Mouse (Mus musculus): ENCODE measurements around the gene Rsad1.

Rsad1 gene

GRCm38 (mm10) chr11:94549691-94550441 lies 811 bp upstream of the Rsad1 start:
- in situ Hi-C loops (cut with MboI; ENCODE audit: unreplicated experiment in 2 of 2) = loop anchor here (5.0 kb wide), 2 partner anchors 67 to 87 kb away; no protein-coding TSS in a partner anchor

DNA sequence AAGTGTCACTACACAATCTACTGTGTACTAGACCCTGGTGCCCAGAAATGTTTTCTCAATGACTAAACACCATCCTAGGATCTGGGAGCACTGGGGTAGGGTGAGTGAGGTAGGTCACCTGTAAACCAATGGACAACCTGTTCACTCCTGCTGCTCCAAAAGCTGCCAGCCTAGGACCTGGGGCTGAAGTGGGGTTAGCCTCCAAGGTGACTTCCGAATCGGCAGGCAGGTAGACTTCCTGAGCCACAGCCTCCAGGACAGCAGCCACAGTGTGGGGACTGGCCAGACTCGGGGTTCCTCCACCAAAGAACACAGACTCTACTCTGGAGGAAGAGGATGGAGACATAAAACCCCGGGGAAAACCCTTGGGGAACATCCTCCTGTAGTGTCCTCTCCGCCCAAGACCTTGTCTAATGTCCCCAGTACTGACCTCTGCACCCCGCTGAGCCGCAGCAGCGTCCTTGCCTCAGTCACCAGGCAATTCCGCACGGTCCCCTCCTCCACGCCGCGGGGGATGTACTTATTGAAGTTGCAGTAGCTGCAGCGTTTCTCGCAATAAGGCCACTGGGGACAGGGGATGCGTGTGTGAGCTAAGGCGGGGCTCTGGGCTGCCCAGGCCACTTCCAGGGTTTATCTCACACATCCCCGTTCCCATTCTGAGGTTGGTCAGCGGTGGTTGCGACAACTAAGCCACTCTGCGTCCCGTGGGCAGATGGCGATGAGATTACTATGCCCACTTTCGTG lies 842 bp downstream of the Rsad1 start:
- in situ Hi-C loops (cut with MboI; ENCODE audit: unreplicated experiment in 2 of 2) = no loop called here

GRCm38 (mm10) chr11:94547271-94547670 lies 1.8 kb downstream of the Rsad1 start:
- in situ Hi-C loops (cut with MboI; ENCODE audit: unreplicated experiment in 2 of 2) = no loop called here

DNA sequence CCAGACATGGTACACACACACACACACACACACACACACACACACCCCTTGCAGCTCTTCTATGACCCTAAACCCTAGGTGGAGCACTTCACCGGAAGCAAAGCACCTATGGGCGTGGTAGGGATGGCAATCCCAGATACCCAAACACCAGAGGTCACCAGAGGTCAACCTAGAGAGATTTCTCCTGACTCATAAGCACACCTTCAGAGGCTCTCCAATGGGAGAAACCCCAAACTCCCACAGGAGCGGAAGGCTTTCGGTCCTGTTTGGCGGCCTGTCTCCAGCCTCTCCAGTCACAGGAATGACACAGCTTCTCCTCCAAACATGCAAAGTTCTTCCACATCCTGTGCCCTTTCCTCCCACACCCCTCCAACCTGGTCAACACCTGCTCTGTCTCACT lies 2.7 kb downstream of the Rsad1 start:
- in situ Hi-C loops (cut with MboI; ENCODE audit: unreplicated experiment in 2 of 2) = no loop called here

GRCm38 (mm10) chr11:94544422-94544821 lies 4.6 kb downstream of the Rsad1 start:
- in situ Hi-C loops (cut with MboI; ENCODE audit: unreplicated experiment in 2 of 2) = no loop called here

DNA sequence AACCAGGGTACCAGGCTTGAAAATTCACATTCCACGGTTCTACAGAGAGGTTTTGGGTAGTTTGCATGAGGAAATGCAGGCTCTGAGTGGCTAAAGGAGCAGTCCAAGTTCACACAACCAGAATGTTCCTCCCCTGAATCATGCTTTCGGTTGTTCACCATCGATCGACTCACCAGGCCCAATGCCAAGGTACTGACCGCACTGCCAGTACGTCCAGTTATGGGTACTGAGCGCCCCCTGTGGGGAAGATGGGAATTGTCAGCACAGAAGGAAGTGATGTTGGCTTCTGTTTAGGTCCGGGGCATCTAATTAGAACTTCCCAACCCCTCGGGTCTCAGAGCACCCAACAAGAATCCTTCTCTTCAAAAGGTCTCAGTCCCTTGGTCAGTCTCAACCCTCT lies 5.1 kb downstream of the Rsad1 start:
- in situ Hi-C loops (cut with MboI; ENCODE audit: unreplicated experiment in 2 of 2) = no loop called here

GRCm38 (mm10) chr11:94543344-94543743 lies 5.7 kb downstream of the Rsad1 start:
- in situ Hi-C loops (cut with MboI; ENCODE audit: unreplicated experiment in 2 of 2) = no loop called here

- in situ Hi-C loops (cut with MboI; ENCODE audit: unreplicated experiment in 2 of 2) = no loop called here
These were observed 6.7 kb downstream of the Rsad1 start for GRCm38 (mm10) chr11:94542400-94542799.

DNA sequence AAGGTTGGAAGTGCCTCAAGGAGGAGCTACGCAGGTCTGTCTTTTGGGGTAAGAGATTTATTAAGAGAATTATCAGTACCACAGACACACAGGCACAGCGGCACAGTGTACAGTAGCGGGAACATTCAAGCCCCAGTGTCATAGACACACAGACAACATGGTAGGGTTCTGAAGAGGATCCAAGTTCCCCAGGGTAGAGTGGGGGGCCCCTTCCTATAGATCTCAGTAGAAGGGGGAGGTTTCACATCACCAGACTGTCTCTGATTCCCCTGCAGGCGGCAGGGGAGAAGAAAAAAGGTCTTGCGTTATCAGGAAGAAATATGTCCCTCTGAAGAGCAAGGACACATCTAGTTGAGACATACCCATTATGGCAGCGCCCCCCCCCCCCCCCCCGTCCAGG lies 9.3 kb downstream of the Rsad1 start:
- in situ Hi-C loops (cut with MboI; ENCODE audit: unreplicated experiment in 2 of 2) = no loop called here

DNA sequence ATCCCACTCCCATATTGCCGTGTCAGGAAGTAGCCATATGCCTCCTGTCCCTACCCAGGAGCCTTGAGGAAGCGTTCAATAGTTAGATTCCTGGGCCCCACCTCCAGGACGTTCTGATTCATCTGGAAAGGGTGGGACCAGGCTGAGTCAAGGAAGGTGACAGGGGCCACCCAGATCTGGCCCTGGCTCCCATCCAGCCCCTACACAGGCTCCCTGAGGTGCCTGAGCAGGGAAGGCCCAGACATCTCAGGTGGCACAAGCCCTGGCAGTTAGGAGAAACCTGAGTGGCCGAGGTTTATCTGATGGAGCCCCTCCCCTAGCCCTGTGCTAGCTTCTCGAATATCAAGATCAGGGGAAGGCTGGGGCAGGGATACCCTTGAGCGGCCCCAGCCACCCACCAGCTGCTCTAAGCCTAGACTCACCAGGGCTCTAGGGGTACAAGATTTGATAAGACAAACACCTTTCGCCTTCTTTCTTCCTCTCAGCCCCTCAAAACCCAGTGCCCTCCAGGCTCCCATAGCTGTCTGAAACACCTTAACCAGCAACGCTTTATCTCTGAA lies 10.2 kb downstream of the Rsad1 start:
- in situ Hi-C loops (cut with MboI; ENCODE audit: unreplicated experiment in 2 of 2) = no loop called here

DNA sequence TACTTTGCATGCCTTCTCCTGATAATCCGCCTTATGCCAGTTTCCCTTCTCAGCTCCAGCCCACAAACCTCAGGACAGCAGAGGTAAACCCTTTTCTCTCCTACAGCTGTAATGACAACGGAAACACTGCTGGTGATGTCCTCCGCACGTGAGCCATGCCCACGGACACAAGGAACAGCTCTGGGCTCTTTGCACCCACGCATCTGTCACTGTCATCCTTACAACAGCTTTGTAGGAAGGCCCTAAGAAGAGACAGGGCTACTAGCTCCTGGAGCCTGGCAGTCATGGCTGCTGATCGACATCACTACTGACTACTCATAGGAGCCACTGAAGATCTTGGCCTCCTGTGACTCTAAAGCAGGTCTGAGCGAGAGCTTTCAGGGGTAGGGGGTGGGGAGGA lies 15.9 kb downstream of the Rsad1 start:
- in situ Hi-C loops (cut with MboI; ENCODE audit: unreplicated experiment in 2 of 2) = no loop called here

DNA sequence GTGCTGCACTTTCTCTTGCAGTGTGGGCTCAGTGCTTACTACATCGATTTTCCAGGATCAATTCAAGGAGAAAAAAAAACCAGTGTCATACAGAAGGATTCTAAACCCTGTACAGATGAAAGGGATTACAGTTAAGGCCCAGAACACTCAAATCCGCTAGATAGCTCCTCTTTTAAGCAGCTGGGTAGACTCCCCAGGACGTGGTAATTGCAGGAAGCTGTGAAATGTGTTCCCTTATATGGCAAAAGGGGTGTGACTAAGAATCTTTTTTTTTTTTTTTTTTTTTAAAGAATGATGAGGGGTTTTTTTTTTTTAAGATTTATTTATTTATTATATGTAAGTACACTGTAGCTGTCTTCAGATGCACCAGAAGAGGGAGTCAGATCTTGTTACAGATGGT lies 20.2 kb downstream of the Rsad1 start:
- in situ Hi-C loops (cut with MboI; ENCODE audit: unreplicated experiment in 2 of 2) = no loop called here

DNA sequence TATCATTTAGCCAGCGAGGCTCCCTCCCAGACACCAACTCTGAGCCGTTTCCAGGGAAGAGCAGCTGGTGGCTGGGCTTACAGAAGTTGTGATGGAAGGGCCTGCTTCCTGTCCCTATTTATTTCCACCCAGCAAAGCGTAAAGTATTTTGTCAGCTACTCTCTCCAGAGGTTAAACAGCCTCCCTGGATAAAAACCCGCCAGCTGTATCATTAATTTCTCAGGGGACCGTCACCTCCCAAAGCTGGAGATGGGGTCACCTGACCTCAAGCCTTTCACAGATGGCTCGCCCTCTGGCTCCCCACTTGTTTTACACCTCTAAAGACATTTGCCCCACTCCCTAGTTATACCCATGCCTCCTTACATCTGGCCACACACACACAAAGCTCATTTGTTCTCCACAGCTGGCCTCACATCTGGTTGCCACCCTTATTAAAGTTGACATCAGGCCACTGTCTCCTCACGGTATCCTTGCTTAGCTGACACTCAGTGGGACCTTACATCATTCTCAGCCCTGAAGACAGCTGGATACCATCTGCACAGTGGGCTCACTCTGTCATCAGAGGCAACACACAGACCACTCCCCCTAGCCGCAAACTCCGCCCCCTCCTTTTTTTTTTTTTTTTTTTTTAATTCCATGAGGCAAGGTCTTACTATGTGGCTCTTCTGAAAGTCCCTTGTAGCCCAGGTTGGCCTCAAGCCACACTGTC lies 22.7 kb downstream of the Rsad1 start:
- in situ Hi-C loops (cut with MboI; ENCODE audit: unreplicated experiment in 2 of 2) = no loop called here

- in situ Hi-C loops (cut with MboI; ENCODE audit: unreplicated experiment in 2 of 2) = no loop called here
These were observed 27.7 kb downstream of the Rsad1 start, which contains the start of gene Mycbpap for GRCm38 (mm10) chr11:94521219-94521843. Mycbpap (minus strand) TSS chr11:94521742.

DNA sequence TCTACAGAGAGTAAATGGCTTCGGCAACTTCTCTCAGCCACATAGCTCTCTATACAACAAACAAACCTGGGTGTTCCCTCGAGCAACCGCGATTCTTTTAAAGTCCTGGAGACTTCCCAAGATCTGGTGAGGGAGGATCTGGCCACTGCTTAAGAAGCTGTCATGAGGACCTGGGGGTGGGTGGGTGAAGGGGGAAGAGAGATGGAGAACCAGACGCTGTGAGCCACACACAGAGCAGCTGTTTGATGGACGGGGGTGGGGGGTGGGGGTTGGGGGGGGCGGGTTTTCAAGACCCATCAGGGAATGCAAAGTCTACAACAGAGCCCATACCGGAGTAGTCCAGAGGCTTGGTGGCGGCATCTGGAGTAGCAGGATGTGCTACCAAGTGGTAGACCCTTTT lies 35.6 kb downstream of the Rsad1 start:
- in situ Hi-C loops (cut with MboI; ENCODE audit: unreplicated experiment in 2 of 2) = no loop called here

DNA sequence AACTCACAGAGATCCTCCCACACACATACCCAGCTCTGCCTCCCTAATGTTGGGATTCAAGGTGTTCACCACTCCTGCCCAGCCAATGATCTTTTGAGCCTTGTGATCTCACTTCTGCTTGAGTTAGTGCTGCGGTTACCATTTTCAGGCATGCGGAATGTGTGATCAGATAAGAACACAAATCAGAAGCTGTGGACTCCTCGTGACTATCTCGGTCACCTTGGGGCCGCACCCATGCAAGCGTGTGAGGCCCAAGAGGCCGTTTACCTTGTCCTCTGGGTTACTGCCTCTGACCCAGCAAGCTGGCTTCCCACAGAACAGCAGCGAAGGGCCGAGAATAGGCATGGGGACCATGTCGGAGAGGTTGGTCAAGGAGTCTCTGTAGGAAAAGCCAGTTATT lies 40.1 kb downstream of the Rsad1 start:
- in situ Hi-C loops (cut with MboI; ENCODE audit: unreplicated experiment in 2 of 2) = no loop called here

- in situ Hi-C loops (cut with MboI; ENCODE audit: unreplicated experiment in 2 of 2) = no loop called here
These were observed 47.6 kb downstream of the Rsad1 start for GRCm38 (mm10) chr11:94501482-94501881.

DNA sequence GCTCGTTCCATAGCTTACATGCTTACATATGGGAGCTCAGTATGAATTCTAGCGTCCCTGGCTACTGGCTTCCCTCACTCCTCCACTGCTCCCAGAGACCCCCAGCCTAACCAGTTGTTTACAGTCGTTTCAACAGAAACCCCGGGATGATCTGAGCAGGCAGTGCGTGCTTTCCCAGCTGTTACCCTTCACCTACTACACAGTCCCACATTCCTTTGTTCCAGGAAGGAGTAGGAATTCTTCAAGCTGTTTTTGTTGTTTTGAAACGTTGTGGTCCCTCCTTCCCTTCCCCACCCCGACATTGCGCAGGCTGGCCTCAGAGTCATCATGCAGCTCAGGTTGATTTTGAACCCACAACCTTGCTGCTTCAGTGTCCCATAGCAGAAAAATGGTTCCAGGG lies 48.7 kb downstream of the Rsad1 start:
- in situ Hi-C loops (cut with MboI; ENCODE audit: unreplicated experiment in 2 of 2) = no loop called here

- in situ Hi-C loops (cut with MboI; ENCODE audit: unreplicated experiment in 2 of 2) = no loop called here
These were observed 49.3 kb downstream of the Rsad1 start, which contains the start of gene Epn3 for GRCm38 (mm10) chr11:94499661-94500152. Epn3 (minus strand) TSS chr11:94499974.

DNA sequence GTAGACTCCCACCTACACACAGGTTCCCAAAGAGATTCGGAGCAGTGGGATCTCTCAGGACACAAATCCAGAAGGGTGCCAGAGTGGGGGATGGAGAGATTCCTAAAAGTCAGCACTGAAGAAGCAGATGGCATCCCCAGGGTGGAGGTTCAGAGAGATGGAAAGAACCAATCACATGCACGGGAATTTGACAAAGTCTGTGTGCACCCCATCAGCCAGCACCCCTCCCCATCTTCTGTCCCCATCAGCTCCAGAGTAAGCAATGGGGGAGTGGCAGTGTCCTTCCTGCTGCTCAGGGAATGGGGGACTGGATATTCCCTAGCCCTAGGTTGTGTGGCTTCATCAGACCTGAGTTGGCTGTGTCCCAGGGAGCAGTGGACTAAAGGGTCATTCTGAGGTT lies 50.0 kb downstream of the Rsad1 start:
- in situ Hi-C loops (cut with MboI; ENCODE audit: unreplicated experiment in 2 of 2) = no loop called here

All from v-Abl transformed pro-B cells (cell line).